Mouse (Mus musculus) left cerebral cortex, adult 8-10 months (tissue): ENCODE data around the gene Pax1. TPM values are rescaled to one million over a fixed set of nuclear protein-coding genes. Genes with fewer than 3 reads are reported as not detected.

Experiments
- DNase-seq, 2 experiments: peaks; one replicate each; pipeline ENCODE4 v3.0.0; 2022; ENCODE audit warnings: low spot score in 2 of 2
- total RNA-seq, 4 experiments: library from RNA; stranded (reverse); gene quantifications; 2 replicates each; pipeline ENCODE4 v1.2.4; 2022

Pax1 gene
- not detected for total RNA-seq

GRCm38 (mm10) chr2:147361581-147361980, at the start of gene Pax1:
TSS of gene Pax1 (plus strand) at chr2:147361925.
- DNase-seq = no peak

- no peak for DNase-seq
These were observed 40.7 kb upstream of the Pax1 start for GRCm38 (mm10) chr2:147321036-147321435.

GRCm38 (mm10) chr2:147325178-147325577, 36.5 kb upstream of the Pax1 start:
- DNase-seq = no peak

DNA sequence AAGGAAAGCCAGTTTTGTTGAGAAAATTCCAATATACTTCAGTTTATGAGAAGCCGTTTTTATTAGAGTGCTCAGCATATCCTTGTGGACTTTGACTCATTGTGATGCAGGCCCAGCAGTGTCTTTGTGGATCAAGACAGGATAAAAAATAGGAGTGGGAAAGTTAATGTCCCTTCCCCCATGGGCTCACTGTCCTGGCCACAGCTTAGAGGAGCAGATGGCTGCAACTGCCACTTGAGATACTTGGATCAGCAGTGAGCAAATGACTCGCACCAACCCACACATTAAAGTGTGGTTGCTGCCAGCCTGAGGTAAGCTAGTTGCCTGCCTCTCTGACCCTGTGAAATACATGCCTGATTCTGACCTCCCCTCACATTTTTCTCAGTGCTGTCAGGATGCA, 29.0 kb upstream of the Pax1 start:
- DNase-seq = no peak

DNA sequence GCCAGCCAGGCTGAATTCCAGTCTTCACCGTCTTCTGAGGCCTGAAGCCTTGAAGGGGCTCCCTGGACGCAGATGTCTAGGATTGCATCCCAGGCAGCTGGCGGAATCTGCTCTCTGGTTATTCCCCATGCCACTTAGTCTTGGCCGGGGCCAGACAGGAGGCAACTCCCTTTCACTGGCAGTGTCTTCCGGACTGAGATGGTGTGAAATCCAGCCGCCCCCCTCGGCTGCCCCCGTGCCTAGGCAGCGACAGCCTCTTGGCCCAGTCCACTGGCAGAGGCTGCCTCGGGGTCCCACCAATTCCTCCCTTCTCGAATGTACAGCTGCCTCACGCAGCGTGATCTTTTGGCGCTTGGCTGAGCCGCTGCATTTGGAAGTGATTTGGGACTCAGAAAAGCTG, 23.0 kb upstream of the Pax1 start:
- DNase-seq = no peak

GRCm38 (mm10) chr2:147339796-147340195, 21.9 kb upstream of the Pax1 start:
- no peak for DNase-seq

- DNase-seq = no peak
These were observed 19.5 kb upstream of the Pax1 start for GRCm38 (mm10) chr2:147342198-147342597.

DNA sequence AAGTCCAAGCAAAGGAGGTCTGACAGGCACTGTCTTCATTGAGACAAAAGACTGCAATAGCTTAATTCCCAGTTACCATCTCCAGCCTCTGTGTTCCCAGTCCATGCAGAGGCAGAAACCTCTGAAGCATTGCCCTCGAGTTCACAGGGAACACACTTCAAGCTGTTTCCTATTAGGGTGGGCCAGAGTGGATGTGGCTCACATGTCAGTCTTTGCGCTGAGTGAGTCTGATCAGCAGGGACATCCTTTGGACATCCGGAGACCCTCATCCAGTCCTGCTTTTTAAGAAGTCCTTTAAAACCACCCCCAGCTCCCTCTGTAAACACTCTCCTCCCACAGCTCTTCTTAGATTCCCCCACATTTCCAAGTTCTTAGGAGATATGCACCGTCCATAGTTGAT, 2.0 kb upstream of the Pax1 start:
- no peak for DNase-seq

DNA sequence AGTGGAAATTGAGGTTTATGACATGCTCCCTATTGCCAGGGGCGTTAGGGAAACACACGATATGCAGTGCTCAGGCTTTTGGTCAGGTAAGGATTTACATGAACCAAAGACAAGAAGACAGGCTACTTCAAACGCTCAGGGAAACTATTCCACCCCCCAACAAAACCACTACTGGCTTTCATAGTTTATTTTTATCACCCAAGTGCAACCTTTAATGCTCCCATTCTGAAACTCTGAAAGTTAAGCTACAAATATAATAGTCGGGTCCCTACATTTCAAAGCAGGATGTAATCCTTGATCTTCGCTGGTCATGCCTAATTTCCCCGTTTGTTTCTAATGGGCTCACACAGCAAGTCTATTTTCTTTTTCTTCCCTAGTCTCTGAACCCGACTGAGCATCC, 1.3 kb upstream of the Pax1 start:
- no peak for DNase-seq

GRCm38 (mm10) chr2:147360856-147361255, 869 bp upstream of the Pax1 start:
- no peak for DNase-seq

GRCm38 (mm10) chr2:147362316-147362715, 591 bp downstream of the Pax1 start:
- no peak for DNase-seq

GRCm38 (mm10) chr2:147363401-147364130, 1.8 kb downstream of the Pax1 start:
- no peak for DNase-seq

DNA sequence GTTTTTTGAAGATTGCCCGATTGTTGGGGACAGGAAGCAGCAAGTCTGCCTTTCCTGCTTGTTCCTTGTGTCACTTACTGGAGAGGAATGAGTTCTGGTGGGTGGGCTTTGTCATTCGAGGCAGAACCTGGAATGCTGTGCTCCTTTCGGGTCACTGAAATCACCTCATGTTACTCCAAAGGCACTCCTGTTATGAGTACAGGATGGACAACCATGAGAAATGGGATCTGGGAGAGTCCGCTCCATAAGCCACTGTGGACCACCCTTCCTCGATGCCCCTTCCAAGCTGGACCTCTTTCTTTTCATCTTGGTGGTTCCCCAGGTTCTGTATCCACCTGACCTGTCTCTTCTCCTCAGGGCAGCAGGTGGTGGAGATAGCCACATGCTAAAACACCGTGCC, 2.5 kb downstream of the Pax1 start:
- DNase-seq = no peak

- no peak for DNase-seq
These were observed 3.5 kb downstream of the Pax1 start for GRCm38 (mm10) chr2:147364982-147365907.

DNA sequence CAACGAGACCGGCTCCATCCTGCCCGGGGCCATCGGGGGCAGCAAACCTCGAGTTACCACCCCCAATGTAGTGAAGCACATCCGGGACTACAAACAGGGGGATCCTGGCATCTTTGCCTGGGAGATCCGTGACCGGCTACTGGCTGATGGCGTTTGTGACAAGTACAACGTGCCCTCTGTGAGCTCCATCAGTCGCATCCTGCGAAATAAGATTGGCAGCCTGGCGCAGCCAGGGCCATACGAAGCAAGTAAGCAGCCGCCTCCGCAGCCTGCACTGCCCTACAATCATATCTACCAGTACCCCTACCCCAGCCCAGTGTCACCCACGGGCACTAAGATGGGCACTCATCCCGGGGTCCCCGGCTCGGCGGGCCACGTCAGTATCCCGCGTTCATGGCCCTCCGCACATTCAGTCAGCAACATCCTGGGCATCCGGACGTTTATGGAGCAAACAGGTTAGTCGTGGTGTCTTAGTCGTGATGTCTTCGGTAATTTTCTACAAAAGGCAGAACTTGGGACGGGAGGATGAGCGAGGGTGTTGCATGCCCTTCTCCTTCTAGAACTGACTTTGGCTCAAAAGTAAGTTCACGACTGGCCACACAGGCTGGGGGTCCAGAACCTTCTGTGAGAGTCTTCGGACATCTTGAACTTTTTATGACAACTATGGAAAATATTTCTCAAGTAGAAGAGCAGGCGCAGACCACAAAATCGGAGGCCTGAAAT, 4.3 kb downstream of the Pax1 start:
- no peak for DNase-seq

DNA sequence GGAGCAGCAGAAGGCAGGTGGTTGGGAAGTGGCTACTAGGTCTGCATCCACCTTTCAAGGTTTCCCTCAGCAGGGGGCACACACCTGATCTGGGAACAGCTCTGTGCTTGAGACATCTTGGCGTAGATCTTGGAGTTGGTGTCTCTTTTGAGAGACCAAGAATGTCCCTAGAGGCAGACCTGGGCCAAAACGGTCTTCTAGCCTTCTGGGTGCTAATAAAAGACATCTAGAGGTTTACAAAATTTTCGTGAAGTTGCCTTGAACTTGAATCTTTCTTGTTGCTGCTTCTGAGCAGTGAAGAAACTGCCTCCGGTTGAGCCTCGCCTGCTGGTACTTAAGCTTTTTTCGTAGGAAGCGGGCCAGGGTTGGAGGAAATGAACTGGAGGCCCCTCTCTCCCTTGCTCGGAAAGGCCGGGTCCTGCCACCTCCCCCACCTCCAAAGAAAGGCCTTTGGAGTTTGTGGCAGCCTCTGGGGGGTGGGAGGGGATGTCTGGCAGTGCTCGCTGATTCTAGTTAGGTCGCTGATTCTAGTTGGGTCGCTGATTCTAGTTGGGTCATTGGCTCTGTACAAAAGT, 5.6 kb downstream of the Pax1 start:
- no peak for DNase-seq

DNA sequence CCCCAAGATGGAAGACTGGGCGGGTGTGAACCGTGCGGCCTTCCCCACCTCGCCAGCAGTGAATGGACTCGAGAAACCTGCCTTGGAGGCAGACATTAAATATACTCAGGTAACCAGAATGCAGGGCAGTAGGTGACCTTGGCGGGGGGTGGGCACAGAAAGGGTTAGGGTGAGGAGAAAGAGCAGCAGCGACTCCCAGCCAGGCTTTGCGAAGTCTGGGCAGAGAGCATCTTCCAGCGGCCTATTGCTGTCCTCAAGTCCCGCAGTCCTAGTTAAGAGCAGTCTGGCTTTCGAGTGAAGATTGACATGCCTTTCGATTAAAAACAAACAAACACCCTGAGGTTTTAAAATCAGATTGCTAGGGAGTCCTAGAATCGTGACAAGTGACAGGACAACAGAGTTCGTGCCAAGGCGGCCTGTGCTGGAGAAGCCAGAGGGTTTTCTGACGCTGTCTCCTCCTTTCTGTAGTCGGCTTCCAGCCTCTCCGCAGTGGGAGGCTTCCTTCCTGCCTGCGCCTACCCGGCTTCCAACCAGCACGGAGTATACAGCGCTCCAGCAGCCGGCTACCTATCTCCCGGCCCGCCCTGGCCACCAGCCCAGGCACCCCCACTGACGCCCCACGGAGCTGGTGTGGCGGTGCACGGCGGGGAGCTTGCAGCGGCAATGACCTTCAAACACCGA, 6.3 kb downstream of the Pax1 start:
- DNase-seq = no peak

GRCm38 (mm10) chr2:147369561-147369960, 7.8 kb downstream of the Pax1 start:
- DNase-seq = no peak

GRCm38 (mm10) chr2:147370091-147370490, 8.4 kb downstream of the Pax1 start:
- DNase-seq = no peak

DNA sequence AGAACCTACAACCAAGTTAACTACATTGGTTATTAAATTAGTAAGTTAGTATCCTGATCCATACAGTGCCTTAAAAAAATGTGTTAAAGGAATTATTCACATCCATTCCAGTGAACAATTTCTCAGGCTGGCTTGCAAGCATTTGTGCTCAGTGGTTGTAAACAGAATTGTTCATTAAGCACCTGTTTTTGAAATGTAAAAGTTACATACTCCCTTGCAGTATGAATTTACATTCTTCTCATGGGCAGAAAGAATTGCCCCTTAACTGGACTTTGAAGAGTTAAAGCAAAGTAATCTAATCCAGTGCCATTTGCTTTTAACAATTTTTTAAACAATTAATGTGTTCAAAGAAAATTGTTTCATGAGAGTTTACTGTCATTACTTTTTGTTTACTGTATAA, 9.6 kb downstream of the Pax1 start:
- DNase-seq = no peak

DNA sequence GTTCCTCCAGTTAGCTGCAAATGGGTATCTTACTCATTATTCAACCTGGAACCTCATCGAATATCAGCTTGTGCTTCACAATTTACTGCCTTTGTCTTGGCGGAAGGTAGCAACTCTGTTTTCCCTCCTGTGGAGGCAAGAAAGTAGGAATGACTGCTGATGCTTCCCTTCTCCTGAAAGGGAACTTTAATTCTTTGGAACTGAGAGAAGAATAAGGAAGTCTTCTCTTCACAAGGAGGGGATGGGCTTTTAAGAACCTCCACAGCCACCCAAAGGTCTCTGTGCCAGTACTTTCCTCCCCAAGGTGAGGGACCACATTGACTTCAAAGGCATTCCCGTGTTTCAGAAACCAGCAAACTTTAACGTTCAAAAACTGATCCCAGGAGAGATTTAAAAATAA, 10.1 kb downstream of the Pax1 start:
- DNase-seq = no peak
